Mouse (Mus musculus): ENCODE measurements around the gene Zbtb16. TPM values are rescaled to one million over a fixed set of nuclear protein-coding genes. Genes with fewer than 3 reads are reported as not detected.

The Zbtb16 gene
- total and polyA plus RNA-seq, 3 experiments, result 15.7 to 150 (median 149) TPM

DNA sequence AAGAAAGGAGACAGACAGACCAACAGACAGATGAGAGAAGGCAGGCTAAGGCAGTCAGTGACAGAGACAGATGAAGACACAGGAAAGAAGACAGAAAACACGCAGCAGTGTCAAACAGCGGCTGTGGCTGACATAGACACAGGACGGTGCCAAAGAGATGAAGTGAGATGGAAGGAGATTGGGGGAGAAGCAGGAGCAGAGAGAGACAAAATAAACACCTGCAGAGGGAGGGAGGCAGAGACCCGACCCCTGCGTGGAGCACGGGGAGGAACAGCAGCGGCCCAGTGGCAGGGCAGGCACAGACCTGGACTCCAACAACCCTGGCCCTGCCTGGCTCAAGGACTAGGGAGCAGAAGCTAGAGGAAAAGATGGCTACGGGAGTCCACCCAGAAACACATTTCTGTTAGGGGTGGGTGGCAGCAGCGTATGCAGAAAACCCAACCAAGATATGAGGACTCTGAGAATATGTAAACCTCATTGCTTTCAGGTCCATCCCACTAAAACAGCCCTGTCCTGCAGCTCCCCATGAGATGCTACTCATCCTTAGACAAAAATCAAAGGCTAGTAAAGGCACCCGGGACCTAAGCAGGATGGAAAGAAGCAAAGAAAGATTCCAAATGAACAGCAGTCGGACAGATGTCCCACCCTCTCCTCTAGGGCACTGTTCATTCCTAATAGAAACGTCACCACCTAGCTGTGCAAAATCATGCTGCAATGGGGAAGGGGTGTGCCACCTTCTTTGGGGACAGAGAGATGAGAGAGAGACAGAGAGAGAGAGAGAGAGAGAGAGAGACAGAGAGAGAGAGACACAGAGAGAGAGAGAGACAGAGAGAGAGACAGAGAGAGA lies 100.3 kb downstream of the Zbtb16 start:
- H3K4me1 ChIP-seq (ENCODE audit: control insufficient read depth, insufficient read depth, low read length), result peaks cover 65% of the 10 kb centered on the region
- peak; percentile 36 to 56 for DNase-seq
- WGBS, result 60% methylated on average over 12 of the region's 12 CpGs

DNA sequence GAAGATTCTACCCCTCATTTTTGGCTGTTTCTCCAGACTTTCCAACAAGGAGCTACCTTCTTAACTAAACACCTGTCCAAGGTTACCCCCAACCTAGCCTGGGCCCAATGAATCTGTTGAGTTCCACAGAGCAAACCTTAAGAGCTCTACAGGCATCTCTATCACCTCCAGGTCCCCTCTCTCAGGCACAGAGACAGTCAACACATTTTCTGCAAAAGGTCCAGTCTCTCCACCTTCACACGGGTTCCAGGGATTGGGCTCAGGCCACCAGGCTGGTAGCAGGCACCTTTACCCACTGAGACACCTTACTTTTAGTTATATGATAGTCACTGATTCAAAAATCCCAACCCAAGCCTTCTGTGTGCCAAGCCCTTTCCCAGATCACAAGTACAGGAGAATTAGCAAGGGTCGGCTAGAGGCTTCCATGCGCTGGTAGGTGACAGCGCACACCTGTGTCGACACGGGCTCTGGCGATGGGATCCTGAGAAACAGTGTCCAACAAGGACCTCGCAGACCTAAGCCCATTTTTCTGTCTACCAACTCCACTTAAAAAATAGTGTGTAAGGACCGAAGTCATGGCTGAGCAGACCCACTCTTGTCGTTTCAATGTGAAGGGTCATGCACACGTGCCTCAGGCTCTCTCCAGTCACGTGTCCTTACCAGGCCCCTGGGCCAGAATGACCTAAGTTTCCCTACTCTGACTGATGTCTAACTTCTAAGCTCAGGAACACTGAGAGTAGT lies 101.1 kb downstream of the Zbtb16 start:
- Histone ChIP-seq H3K27me3 (ENCODE audit: control insufficient read depth, insufficient read depth, low read length) (no peaks in the 10 kb centered on the region), H3K9ac (ENCODE audit: low read depth, low read length) (peak overlapping the region; percentile 60), H3K4me1 (ENCODE audit: control insufficient read depth, insufficient read depth, low read length) (peaks cover 66% of the 10 kb centered on the region), H3K27ac (peak overlapping the region; percentile 97), H3K4me3 (no peak overlapping the region), H3K36me3 (ENCODE audit: control insufficient read depth, insufficient read depth, low read length) (peaks cover 47% of the 10 kb centered on the region), H3K79me2 (replicated peaks; ENCODE audit: control insufficient read depth, insufficient read depth, low read length) (0 out of 2 replicates have a peak, but pooled peaks cover 1% of the 10 kb centered on the region)
- 84% methylated on average over 12 of the region's 12 CpGs for WGBS
- no peak for DNase-seq
- intact Hi-C loops (cut with DNase I), result no loop called here
- 0 out of 2 replicates have a peak, but pooled peaks have one; percentile 24 for TF ChIP-seq POLR2A (IDR thresholded peaks at IDR 0.05; ENCODE audit: insufficient read depth, low read depth, low read length)
- TF ChIP-seq EP300 (IDR thresholded peaks at IDR 0.05; ENCODE audit: insufficient read depth, low read depth, low read length), result 0 out of 2 replicates have a peak, but pooled peaks have one; percentile 25
- no peak for TF ChIP-seq CTCF (IDR thresholded peaks at IDR 0.05)

More for the DNA sequence above, 100.3 kb downstream of the Zbtb16 start:
- Histone ChIP-seq H3K4me3 (no peak overlapping the region), H3K9ac (ENCODE audit: low read depth, low read length) (peak overlapping the region; percentile 60), H3K79me2 (replicated peaks; ENCODE audit: control insufficient read depth, insufficient read depth, low read length) (0 out of 2 replicates have a peak, but pooled peaks cover 1% of the 10 kb centered on the region), H3K36me3 (ENCODE audit: control insufficient read depth, insufficient read depth, low read length) (peaks cover 43% of the 10 kb centered on the region), H3K27me3 (ENCODE audit: control insufficient read depth, insufficient read depth, low read length) (no peaks in the 10 kb centered on the region), H3K27ac (peak overlapping the region; percentile 97)
- TF ChIP-seq EP300 (IDR thresholded peaks at IDR 0.05; ENCODE audit: insufficient read depth, low read depth, low read length) (no peak), CTCF (IDR thresholded peaks at IDR 0.05) (peak; percentile 26), POLR2A (IDR thresholded peaks at IDR 0.05; ENCODE audit: insufficient read depth, low read depth, low read length) (no peak; the same call in 1 of the 2 replicates)
- intact Hi-C loops (cut with DNase I), result no loop called here

DNA sequence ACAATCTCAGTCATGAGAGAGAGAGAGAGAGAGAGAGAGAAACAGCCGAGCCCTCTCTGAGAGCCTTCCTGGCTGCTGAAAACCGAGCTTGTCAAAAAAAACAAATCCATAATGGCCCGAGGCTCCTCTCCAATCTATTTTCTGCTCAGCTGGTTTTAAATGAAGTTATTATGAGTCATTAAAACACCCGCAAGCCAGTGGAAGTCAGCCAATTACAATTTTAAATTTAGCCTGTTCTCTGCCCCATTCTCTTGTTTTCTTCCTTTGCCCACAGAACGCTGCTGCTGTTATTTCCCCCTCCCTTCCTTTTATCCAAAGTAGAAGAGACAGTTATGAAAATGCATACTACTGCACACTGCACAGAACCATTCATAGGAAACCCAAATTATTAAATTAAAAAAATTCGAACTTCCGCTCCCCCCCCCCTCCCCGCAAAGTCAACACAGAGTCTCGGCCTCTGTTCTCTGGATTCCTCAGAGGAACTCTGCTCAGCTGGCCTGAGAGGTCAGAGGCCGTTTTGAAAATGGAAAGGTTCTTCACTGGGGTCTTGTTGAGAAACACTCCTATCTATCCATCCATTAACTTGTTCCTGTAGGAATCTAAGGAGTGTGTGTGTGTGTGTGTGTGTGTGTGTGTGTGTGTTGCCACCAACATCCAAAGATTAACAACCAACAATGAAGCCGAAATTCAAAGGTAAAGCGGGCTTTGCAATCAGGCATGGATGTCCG lies 102.0 kb downstream of the Zbtb16 start:
- peak in 1 of 2 experiments; percentile 60 for DNase-seq
- intact Hi-C loops (cut with DNase I), result no loop called here
- peaks cover 42% of the 10 kb centered on the region for H3K36me3 ChIP-seq (ENCODE audit: control insufficient read depth, insufficient read depth, low read length)
- 26% methylated on average over 13 of the region's 13 CpGs for WGBS
- no peak for TF ChIP-seq EP300 (IDR thresholded peaks at IDR 0.05; ENCODE audit: insufficient read depth, low read depth, low read length)
- no peak for TF ChIP-seq CTCF (IDR thresholded peaks at IDR 0.05)
- TF ChIP-seq POLR2A (IDR thresholded peaks at IDR 0.05; ENCODE audit: insufficient read depth, low read depth, low read length), result peak; percentile 20; the same call in 1 of the 2 replicates
- peak overlapping the region; percentile 97 for H3K27ac ChIP-seq
- no peaks in the 10 kb centered on the region for H3K27me3 ChIP-seq (ENCODE audit: control insufficient read depth, insufficient read depth, low read length)
- H3K4me3 ChIP-seq, result no peak overlapping the region
- H3K4me1 ChIP-seq (ENCODE audit: control insufficient read depth, insufficient read depth, low read length), result peaks cover 64% of the 10 kb centered on the region
- 0 out of 2 replicates have a peak, but pooled peaks cover 1% of the 10 kb centered on the region for H3K79me2 ChIP-seq (replicated peaks; ENCODE audit: control insufficient read depth, insufficient read depth, low read length)
- peak overlapping the region; percentile 9; the same call in 1 of the 2 replicates for H3K9ac ChIP-seq (ENCODE audit: low read depth, low read length)

DNA sequence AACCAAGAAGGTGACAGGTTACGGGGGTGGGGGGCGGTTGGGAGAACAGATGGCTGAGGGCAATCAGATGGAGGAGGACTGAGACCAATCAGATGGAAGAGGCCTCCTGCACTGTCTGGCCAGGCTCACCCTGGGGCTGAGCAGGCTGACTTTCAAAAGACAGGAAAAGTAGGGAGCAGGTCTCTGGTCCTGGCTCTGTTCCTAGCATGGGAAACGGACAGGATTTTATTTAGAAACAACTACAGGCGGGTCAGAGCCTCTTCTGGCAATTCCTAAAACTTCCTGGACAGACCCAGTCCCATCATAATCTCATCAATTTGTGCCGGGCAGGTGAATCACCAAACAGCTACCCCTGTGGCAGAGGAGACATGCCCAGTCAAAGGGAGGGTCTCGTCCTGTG lies 102.9 kb downstream of the Zbtb16 start:
- intact Hi-C loops (cut with DNase I), result no loop called here
- Histone ChIP-seq H3K4me1 (ENCODE audit: control insufficient read depth, insufficient read depth, low read length) (peaks cover 59% of the 10 kb centered on the region), H3K79me2 (replicated peaks; ENCODE audit: control insufficient read depth, insufficient read depth, low read length) (0 out of 2 replicates have a peak, but pooled peaks cover 1% of the 10 kb centered on the region), H3K4me3 (no peak overlapping the region; the same call in 1 of the 2 replicates), H3K36me3 (ENCODE audit: control insufficient read depth, insufficient read depth, low read length) (peaks cover 45% of the 10 kb centered on the region), H3K27ac (peak overlapping the region; percentile 97), H3K27me3 (ENCODE audit: control insufficient read depth, insufficient read depth, low read length) (no peaks in the 10 kb centered on the region), H3K9ac (ENCODE audit: low read depth, low read length) (peak overlapping the region; percentile 78)
- WGBS, result 42% methylated on average over 6 of the region's 6 CpGs
- DNase-seq, result peak in 1 of 2 experiments; percentile 60
- TF ChIP-seq POLR2A (IDR thresholded peaks at IDR 0.05; ENCODE audit: insufficient read depth, low read depth, low read length), result 0 out of 2 replicates have a peak, but pooled peaks have one; percentile 26
- no peak for TF ChIP-seq EP300 (IDR thresholded peaks at IDR 0.05; ENCODE audit: insufficient read depth, low read depth, low read length)
